Mouse (Mus musculus): ENCODE measurements around the gene Mok. TPM values are rescaled to one million over a fixed set of nuclear protein-coding genes. Genes with fewer than 3 reads are reported as not detected.

Mok gene
- polyA plus RNA-seq, 1 experiment from 2014 or later: 12.1 TPM

Other genes with a start within 250 kb of the Mok start
- gene Dync1h1, start 239.5 kb downstream of the Mok start, polyA plus RNA-seq (2015; fragmentation: Nextera tagmentation; extraction: Ambion mirVana): 92.2 and 93.6 TPM in 2 replicates
- 0.28 and 0.39 TPM in 2 replicates for gene 1700001K19Rik, start 158.3 kb downstream of the Mok start, polyA plus RNA-seq (2015; fragmentation: Nextera tagmentation; extraction: Ambion mirVana)
- gene Hsp90aa1, start 138.2 kb downstream of the Mok start, polyA plus RNA-seq (2015; fragmentation: Nextera tagmentation; extraction: Ambion mirVana): 1,494 and 1,520 TPM in 2 replicates
- gene Wdr20, start 103.0 kb downstream of the Mok start, polyA plus RNA-seq (2015; fragmentation: Nextera tagmentation; extraction: Ambion mirVana): 28.3 and 29.9 TPM in 2 replicates
- 3.9 and 4.3 TPM in 2 replicates for gene Zfp839, start 9.3 kb upstream of the Mok start, polyA plus RNA-seq (2015; fragmentation: Nextera tagmentation; extraction: Ambion mirVana)
- 64.7 and 67.4 TPM in 2 replicates for gene Cinp, start 48.2 kb upstream of the Mok start, polyA plus RNA-seq (2015; fragmentation: Nextera tagmentation; extraction: Ambion mirVana)
- gene Tecpr2, start 48.3 kb upstream of the Mok start, polyA plus RNA-seq (2015; fragmentation: Nextera tagmentation; extraction: Ambion mirVana): 6.2 and 6.8 TPM in 2 replicates
- 6.0 and 6.3 TPM in 2 replicates for gene Ankrd9, start 138.1 kb upstream of the Mok start, polyA plus RNA-seq (2015; fragmentation: Nextera tagmentation; extraction: Ambion mirVana)
- gene Rcor1, start 198.4 kb upstream of the Mok start, polyA plus RNA-seq (2015; fragmentation: Nextera tagmentation; extraction: Ambion mirVana): 6.0 and 6.5 TPM in 2 replicates